Mouse (Mus musculus) MN1 (cell line): ENCODE results near the gene Fam173a.
"Not testable (repeated sequence)": the region's sequence is repeated elsewhere in the genome, so short reads cannot be mapped to it uniquely, and the experiment has no call there.

Experiments used
- DNase-seq: peaks from one replicate; pipeline ENCODE4 v3.0.0-alpha.2; 2016; ENCODE audit warnings: low spot score

Fam173a gene

DNA sequence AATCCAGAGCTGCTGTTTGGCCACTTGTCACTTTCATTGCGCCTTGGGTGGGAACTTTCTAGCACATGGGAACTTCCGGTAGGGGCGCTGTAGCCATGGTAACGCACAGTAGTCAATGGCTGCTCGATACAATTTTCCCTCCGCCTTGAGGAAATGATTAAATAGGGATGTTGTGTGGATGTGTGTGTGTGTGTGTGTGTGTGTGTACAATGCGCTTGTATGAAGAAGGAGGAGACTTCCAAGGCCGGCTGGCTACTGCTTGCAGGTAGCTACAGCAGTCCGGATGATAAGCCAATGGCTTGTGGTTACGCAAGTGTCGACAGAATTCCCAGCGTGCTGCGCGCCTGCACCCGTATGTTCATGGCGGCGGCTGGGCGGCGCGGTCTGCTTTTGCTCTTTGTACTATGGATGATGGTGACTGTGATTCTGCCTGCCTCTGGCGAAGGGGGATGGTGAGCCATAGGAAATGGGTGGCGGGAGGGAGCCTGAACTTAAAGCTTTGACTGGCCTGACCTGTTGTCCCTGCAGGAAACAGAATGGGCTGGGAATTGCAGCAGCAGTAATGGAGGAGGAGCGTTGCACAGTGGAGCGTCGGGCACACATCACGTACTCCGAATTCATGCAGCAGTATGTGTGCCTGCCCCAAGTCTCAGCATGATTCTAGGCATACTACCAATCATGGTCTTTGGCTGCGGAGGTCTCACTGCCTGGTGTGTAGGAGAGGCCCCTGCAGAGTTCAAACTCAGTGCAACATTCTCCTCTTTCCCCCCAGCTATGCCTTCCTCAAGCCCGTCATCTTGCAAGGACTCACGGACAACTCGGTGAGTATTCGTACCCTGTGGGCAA lies 36.2 kb upstream of the Fam173a start, which contains the start of gene Jmjd8:
Gene Jmjd8, plus strand, starts transcription at position 156 of the 846 bp plus-strand sequence.
- DNase-seq, result no peak

GRCm38 (mm10) chr17:25828223-25828594 lies 35.5 kb upstream of the Fam173a start:
- DNase-seq, result no peak

DNA sequence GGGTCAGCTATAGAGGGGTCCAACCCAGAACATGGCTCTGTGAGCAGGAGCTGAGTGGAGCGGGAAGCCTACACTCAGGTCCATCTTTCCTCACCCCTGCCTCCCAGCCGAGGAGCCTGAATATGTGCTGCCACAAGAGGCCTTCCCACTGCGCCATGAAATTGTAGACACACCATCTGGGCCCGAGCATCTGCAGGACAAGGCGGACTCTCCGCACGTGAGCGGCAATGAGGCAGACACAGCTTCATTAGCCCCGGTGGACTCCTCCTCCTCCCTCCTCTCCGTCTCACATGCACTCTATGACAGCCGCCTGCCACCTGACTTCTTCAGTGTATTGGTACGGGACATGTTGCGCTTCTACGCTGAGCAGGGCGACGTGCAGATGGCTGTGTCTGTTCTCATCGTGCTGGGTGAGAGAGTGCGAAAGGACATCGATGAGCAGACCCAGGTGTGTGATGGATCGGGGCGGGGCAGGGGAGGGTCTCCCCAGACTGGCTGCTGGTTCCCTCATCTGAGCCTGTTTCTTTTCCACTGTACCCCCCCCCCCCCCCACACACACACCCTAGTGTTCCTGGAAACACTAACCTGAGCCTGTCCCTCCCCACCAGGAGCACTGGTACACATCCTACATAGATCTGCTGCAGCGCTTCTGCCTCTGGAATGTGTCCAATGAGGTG lies 35.0 kb upstream of the Fam173a start:
- DNase-seq, result no peak

- DNase-seq, result no peak
Observed at GRCm38 (mm10) chr17:25827011-25827410, 34.3 kb upstream of the Fam173a start.

DNA sequence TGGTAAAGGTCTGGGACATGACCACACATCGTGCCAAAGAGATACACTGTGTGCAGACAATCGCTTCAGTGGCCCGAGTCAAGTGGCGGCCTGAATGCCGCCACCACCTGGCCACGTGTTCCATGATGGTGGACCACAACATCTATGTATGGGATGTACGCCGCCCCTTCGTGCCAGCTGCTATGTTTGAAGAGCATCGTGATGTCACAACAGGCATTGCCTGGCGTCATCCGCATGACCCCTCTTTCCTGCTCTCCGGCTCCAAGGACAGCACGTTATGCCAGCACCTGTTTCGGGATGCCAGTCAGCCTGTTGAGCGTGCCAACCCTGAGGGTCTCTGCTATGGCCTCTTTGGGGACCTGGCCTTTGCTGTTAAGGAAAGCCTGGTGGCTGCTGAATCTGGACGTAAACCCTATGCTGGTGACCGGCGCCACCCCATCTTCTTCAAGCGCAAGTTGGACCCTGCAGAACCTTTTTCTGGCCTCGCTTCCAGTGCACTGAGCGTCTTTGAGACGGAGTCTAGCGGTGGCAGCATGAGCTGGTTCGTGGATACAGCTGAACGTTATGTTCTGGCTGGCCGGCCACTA lies 33.4 kb upstream of the Fam173a start:
- DNase-seq, result no peak

GRCm38 (mm10) chr17:25825311-25825710 lies 32.6 kb upstream of the Fam173a start:
- DNase-seq, result no peak

- DNase-seq, result no peak
Observed at GRCm38 (mm10) chr17:25824362-25825142, 31.9 kb upstream of the Fam173a start.

GRCm38 (mm10) chr17:25823452-25823851 lies 30.8 kb upstream of the Fam173a start, which contains the start of gene Wdr24:
TSS of gene Wdr24 (plus strand) at chr17:25823627.
- DNase-seq, result peak; percentile 92

DNA sequence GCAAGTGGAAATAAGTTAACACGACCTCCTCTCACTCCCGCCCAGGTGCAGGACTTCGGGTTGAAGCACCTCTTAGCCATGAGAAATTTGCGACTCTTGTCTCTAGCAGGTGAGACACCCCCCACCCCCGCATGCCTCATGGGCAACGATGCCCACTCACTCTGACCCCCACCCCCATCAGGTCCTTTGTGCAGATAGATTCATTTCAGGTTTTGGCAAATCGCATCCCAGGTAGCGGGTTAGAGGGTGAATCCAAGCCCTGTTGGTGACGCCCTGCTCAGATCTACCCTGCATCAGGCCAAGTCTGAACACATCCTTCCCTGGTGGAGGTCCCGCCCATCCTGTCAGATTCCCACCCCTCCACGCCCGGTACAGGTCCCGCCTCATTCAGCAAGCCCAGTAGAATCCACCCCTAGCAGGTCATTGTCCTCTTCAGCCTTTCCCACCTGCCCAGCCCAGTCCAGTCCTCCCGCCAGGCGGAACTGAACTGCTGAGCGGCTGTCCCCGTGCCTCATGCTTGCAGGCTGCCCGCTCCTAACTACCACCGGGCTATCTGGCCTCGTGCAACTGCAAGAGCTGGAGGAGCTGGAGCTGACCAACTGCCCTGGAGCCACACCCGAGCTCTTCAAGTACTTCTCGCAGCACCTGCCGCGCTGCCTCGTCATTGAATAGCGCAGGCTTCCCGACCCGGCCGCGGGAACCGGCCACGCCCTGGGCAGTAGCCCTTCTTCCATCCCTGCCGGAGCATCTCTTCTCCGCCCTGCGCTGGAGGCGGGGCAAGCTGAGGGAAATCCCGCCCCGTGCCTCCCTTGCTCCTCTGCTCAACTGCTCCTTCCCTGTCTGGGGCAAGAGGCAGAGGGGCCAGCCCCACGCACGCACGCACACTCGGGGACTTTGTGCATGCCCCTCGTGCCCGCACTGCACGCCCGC lies 26.4 kb upstream of the Fam173a start:
- DNase-seq, result peak; percentile 50

DNA sequence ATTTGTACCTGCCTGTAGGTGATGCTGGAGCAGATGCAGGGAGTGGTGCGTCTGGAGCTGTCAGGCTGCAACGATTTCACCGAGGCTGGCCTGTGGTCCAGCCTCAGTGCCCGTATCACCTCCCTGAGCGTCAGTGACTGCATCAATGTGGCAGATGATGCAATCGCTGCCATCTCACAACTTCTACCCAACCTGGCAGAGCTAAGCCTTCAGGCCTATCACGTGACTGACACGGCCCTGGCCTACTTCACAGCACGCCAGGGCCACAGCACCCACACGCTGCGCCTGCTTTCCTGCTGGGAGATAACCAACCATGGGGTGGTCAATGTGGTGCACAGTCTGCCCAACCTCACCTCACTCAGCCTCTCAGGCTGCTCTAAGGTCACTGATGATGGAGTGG lies 25.0 kb upstream of the Fam173a start:
- DNase-seq, result no peak

DNA sequence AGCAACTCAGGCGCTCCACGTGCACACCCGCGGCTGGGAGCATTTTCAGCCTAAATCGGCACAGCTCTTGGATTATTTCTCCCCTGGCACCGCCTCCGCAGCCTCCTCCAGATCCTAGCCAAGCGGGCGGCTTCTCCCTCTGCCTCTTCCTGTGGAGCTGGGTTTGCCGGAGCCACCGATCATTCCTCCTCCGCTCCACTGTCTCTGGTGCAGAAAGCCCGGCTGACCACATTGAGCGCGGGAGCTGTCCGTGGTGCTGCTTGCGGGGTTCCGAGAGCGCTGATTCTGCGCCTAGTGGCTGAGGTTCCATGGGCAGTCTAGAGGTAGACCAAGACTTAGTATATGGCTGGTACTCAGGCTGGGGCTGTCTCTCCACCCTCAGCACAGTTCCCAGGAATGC lies 20.8 kb upstream of the Fam173a start:
- no peak for DNase-seq

GRCm38 (mm10) chr17:25810890-25811289 lies 18.2 kb upstream of the Fam173a start:
- no peak for DNase-seq

DNA sequence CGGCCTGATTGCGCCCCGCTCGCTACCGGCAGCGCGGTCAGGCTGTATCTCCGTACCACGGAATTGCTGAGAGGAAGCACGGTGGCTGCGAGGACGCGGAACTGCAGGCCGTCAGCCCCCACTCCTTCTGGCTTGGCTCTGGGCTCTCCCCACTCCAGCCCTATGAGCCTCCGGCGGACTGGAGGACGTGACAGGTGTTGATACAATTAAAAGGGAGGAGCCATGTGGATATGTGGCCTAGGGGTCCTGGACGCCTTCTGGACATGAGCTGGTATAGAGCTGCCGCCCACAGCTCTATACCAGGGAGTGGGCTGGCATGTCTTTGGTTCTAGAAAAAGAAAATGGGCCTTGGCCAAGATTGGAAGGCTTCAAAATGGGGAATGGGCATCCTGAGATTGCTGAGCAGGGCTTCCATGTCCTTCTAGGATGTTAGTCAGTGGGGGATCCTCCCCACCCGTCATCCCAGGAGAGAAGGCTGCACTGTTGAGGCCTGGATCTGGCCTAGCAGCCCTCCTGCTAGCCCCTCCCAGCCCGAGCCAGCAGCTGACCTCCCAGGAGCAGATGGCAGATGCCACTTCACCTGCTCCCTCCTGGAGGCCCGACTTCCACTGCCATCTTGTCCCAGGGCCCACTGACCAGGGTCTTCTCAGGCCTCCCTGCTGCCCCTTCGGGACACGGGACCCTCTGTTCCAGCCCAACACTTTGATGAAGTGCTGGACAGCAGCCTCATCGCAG lies 17.1 kb upstream of the Fam173a start:
- peak; percentile 82 for DNase-seq

DNA sequence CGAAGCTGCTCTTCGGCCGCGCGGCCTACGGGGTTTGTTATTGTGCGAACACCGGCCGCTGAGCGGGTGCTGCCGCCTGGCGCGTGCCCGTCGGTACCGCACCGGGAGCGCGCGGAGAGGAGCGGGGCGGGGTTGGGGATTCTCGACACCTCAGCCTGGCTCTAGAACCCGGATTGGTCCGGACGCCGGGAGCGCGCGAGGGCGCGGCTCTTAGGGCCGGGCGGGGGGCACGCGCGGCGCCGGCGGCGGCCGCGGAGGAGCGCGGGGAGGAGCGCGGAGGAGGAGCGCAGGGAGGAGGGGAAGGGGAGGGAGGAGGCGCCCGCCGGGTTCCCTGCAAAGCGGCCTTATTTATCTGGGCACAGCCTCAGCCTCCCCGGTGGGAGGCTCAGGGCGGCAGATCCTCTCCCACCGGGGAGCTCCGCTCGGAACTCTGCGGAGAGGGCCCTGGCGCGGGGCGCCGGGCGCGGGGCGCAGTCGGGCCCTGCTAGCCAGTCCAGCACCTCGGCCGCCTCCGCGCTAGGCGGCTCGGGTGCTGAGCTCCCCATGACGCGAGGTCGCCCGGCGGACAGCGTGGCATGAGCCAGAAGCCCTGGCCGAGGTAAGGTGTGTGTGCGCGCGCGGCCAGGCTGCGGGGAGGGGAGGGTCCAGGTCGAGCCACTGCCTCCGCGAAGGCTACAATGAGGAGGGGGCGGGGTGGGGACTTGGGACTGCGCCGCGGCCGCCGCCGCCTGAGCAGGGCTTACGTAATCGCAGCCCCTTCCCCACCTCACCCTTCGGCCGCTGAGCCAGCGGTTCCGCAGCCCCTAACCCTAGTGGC lies 16.3 kb upstream of the Fam173a start, which contains the start of gene Fbxl16:
Gene Fbxl16, plus strand, starts transcription at position 297 of the 817 bp plus-strand sequence.
- DNase-seq, result peak; percentile 95

- peak; percentile 54 for DNase-seq
Observed at GRCm38 (mm10) chr17:25808028-25808427, 15.3 kb upstream of the Fam173a start.

DNA sequence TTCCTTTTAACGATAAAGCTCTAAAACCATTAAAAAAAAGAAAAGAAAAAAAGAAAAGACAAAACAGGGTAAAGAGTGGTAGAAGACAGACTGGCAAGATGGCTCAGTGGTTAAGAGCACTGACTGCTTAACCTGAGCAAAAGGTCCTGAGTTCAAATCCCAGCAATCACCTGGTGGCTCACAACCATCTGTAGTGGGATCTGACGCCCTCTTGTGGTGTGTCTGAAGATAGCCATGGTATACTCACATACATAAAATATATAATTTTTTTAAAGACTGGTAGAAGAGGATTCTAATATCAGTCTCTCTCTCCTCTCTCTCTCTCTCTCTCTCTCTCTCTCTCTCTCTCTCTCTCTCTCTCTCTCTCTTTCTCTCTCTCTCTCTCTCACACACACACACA lies 14.8 kb upstream of the Fam173a start:
- not testable (repeated sequence) for DNase-seq

- peak; percentile 57 for DNase-seq
Observed at GRCm38 (mm10) chr17:25806507-25806906, 13.8 kb upstream of the Fam173a start.

DNA sequence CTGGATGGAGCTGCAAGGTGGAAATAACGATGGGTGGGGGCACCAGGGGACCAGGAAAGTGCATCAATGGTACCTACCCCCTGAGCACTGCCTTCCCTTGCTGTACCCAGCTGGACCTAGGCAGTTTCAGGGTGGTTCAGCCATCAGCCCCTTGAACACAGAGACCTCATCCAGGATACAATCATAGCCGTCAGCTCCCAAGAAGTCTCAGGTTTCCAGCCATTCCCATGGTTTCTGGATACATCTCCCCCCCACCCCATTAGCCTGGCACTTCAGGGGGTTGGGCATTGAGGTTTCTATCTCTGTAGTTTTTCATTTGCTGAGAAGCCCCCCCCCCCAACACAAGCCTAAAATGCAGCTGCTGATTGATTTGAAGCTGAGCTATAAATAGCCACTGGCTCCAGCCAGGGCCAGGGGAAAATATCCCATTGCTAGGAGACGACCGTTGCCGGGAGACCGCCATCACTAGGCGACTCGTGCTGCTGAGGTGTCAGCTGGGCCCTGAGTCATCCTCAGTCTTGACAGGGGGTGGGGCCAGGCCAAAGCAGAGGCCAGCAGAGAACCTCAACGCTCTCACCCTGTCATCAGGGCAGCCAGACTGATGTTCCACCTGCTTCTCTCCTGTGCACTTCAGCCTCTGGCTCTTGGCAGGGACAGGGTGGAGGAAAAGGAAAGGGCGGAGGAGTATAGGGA lies 10.3 kb upstream of the Fam173a start:
- peak; percentile 96 for DNase-seq

GRCm38 (mm10) chr17:25801029-25801428 lies 8.3 kb upstream of the Fam173a start:
- peak; percentile 91 for DNase-seq
